Mouse (Mus musculus): Measurements from ENCODE around the gene Hcn3. TPM values are rescaled to one million over a fixed set of nuclear protein-coding genes. Genes with fewer than 3 reads are reported as not detected.

The Hcn3 gene
- polyA plus RNA-seq, 1 experiment from 2014 or later = 0.45 TPM

GRCm38 (mm10) chr3:89103291-89103595 lies 56.8 kb downstream of the Hcn3 start:
- H3K4me2 ChIP-seq (replicated peaks; ENCODE audit: low read depth) = no peak overlapping the region
- no peaks in the 10 kb centered on the region for H3K27me3 ChIP-seq (ENCODE audit: control insufficient read depth, insufficient read depth, low read length)
- WGBS = 43% methylated on average over 4 of the region's 4 CpGs
- TF ChIP-seq EP300 (optimal IDR thresholded peaks at IDR 0.05) (no peak), CTCF (IDR thresholded peaks at IDR 0.05; ENCODE audit: low read depth) (no peak)
- no peak overlapping the region for H3K4me3 ChIP-seq (ENCODE audit: low read depth, low read length)
- peak; percentile 43; the same call in 1 of the 2 replicates for ATAC-seq (ENCODE audit: low FRiP score, low TSS enrichment)
- peak; percentile 53 for DNase-seq (ENCODE audit: low spot score)
- no peaks in the 10 kb centered on the region for H3K9me3 ChIP-seq (ENCODE audit: control insufficient read depth, low read length)
- H3K9ac ChIP-seq (ENCODE audit: low read length) = no peak overlapping the region
- peaks cover 4% of the 10 kb centered on the region; the same call in 1 of the 2 replicates for H3K36me3 ChIP-seq (ENCODE audit: control insufficient read depth, insufficient read depth, low read length)
- H3K27ac ChIP-seq (replicated peaks) = peak overlapping the region; percentile 69
- H3K4me1 ChIP-seq (replicated peaks; ENCODE audit: control insufficient read depth, insufficient read depth) = peaks cover 2% of the 10 kb centered on the region; the same call in 1 of the 2 replicates

GRCm38 (mm10) chr3:89102495-89103290 lies 57.3 kb downstream of the Hcn3 start:
- DNase-seq (ENCODE audit: low spot score) (no peak), ATAC-seq (ENCODE audit: low FRiP score, low TSS enrichment) (no peak)
- WGBS = 48% methylated on average over 12 of the region's 12 CpGs
- H3K9me3 ChIP-seq (ENCODE audit: control insufficient read depth, low read length) = no peaks in the 10 kb centered on the region
- H3K36me3 ChIP-seq (ENCODE audit: control insufficient read depth, insufficient read depth, low read length) = peaks cover 7% of the 10 kb centered on the region; the same call in 1 of the 2 replicates
- no peaks in the 10 kb centered on the region for H3K27me3 ChIP-seq (ENCODE audit: control insufficient read depth, insufficient read depth, low read length)
- peak overlapping the region; percentile 60; the same call in 1 of the 2 replicates for H3K4me3 ChIP-seq (ENCODE audit: low read depth, low read length)
- peak overlapping the region; percentile 44 for H3K4me2 ChIP-seq (replicated peaks; ENCODE audit: low read depth)
- H3K4me1 ChIP-seq (replicated peaks; ENCODE audit: control insufficient read depth, insufficient read depth) = peaks cover 2% of the 10 kb centered on the region; the same call in 1 of the 2 replicates
- no peak for TF ChIP-seq CTCF (IDR thresholded peaks at IDR 0.05; ENCODE audit: low read depth)
- TF ChIP-seq EP300 (optimal IDR thresholded peaks at IDR 0.05) = no peak
- H3K27ac ChIP-seq (replicated peaks) = peak overlapping the region; percentile 69
- no peak overlapping the region for H3K9ac ChIP-seq (ENCODE audit: low read length)

- peak within 1 kb of the TSS; percentile 60 for H3K4me3 ChIP-seq (ENCODE audit: low read depth, low read length)
- H3K27ac ChIP-seq (replicated peaks) = peak within 1 kb of the TSS; percentile 69
- ATAC-seq (ENCODE audit: low FRiP score, low TSS enrichment) (peak; percentile 99), DNase-seq (ENCODE audit: low spot score) (peak; percentile 96)
- no peaks in the 10 kb centered on the region for H3K9me3 ChIP-seq (ENCODE audit: control insufficient read depth, low read length)
- H3K36me3 ChIP-seq (ENCODE audit: control insufficient read depth, insufficient read depth, low read length) = peaks cover 9% of the 10 kb centered on the region; the same call in 1 of the 2 replicates
- peak within 1 kb of the TSS; percentile 61 for H3K9ac ChIP-seq (ENCODE audit: low read length)
- no peaks in the 10 kb centered on the region for H3K27me3 ChIP-seq (ENCODE audit: control insufficient read depth, insufficient read depth, low read length)
- TF ChIP-seq CTCF (IDR thresholded peaks at IDR 0.05; ENCODE audit: low read depth) = peak; percentile 52
- TF ChIP-seq EP300 (optimal IDR thresholded peaks at IDR 0.05) = no peak
- under 1% methylated on average over 26 of the region's 26 CpGs for WGBS
- peaks cover 2% of the 10 kb centered on the region; the same call in 1 of the 2 replicates for H3K4me1 ChIP-seq (replicated peaks; ENCODE audit: control insufficient read depth, insufficient read depth)
- peak within 1 kb of the TSS; percentile 82 for H3K4me2 ChIP-seq (replicated peaks; ENCODE audit: low read depth)
These were observed 58.0 kb downstream of the Hcn3 start, which contains the start of gene Fdps for GRCm38 (mm10) chr3:89101812-89102494. TSS of gene Fdps (minus strand) at chr3:89101959.

GRCm38 (mm10) chr3:89101459-89101811 lies 58.6 kb downstream of the Hcn3 start:
- Histone ChIP-seq H3K4me2 (replicated peaks; ENCODE audit: low read depth) (peak overlapping the region; percentile 82), H3K9ac (ENCODE audit: low read length) (peak overlapping the region; percentile 61), H3K9me3 (ENCODE audit: control insufficient read depth, low read length) (no peaks in the 10 kb centered on the region), H3K4me1 (replicated peaks; ENCODE audit: control insufficient read depth, insufficient read depth) (peaks cover 2% of the 10 kb centered on the region; the same call in 1 of the 2 replicates), H3K36me3 (ENCODE audit: control insufficient read depth, insufficient read depth, low read length) (peaks cover 11% of the 10 kb centered on the region; the same call in 1 of the 2 replicates), H3K4me3 (ENCODE audit: low read depth, low read length) (peak overlapping the region; percentile 60), H3K27me3 (ENCODE audit: control insufficient read depth, insufficient read depth, low read length) (no peaks in the 10 kb centered on the region), H3K27ac (replicated peaks) (peak overlapping the region; percentile 37)
- DNase-seq (ENCODE audit: low spot score) (no peak), ATAC-seq (ENCODE audit: low FRiP score, low TSS enrichment) (no peak; the same call in 1 of the 2 replicates)
- no peak for TF ChIP-seq CTCF (IDR thresholded peaks at IDR 0.05; ENCODE audit: low read depth)
- TF ChIP-seq EP300 (optimal IDR thresholded peaks at IDR 0.05) = no peak
- under 1% methylated on average over 19 of the region's 19 CpGs for WGBS

GRCm38 (mm10) chr3:89100811-89101210 lies 59.2 kb downstream of the Hcn3 start, which contains the start of gene Gm43738:
TSS of gene Gm43738 (minus strand) at chr3:89101099.
- DNase-seq (ENCODE audit: low spot score) (no peak), ATAC-seq (ENCODE audit: low FRiP score, low TSS enrichment) (no peak)
- peak within 1 kb of the TSS; percentile 82 for H3K4me2 ChIP-seq (replicated peaks; ENCODE audit: low read depth)
- peak within 1 kb of the TSS; percentile 37 for H3K27ac ChIP-seq (replicated peaks)
- WGBS = 21% methylated on average over 7 of the region's 7 CpGs
- H3K9ac ChIP-seq (ENCODE audit: low read length) = peak within 1 kb of the TSS; percentile 61
- H3K27me3 ChIP-seq (ENCODE audit: control insufficient read depth, insufficient read depth, low read length) = no peaks in the 10 kb centered on the region
- H3K36me3 ChIP-seq (ENCODE audit: control insufficient read depth, insufficient read depth, low read length) = peaks cover 15% of the 10 kb centered on the region; the same call in 1 of the 2 replicates
- H3K4me3 ChIP-seq (ENCODE audit: low read depth, low read length) = peak within 1 kb of the TSS; percentile 60
- peaks cover 2% of the 10 kb centered on the region; the same call in 1 of the 2 replicates for H3K4me1 ChIP-seq (replicated peaks; ENCODE audit: control insufficient read depth, insufficient read depth)
- no peaks in the 10 kb centered on the region for H3K9me3 ChIP-seq (ENCODE audit: control insufficient read depth, low read length)
- no peak for TF ChIP-seq CTCF (IDR thresholded peaks at IDR 0.05; ENCODE audit: low read depth)
- TF ChIP-seq EP300 (optimal IDR thresholded peaks at IDR 0.05) = no peak

Other genes with a start within 250 kb of the Hcn3 start
- gene Msto1, start 246.2 kb downstream of the Hcn3 start, polyA plus RNA-seq (2015; fragmentation: Nextera tagmentation; extraction: Ambion mirVana) = 23.6 and 24.9 TPM in 2 replicates
- 8.6 and 9.2 TPM in 2 replicates for gene Ash1l, start 209.6 kb downstream of the Hcn3 start, polyA plus RNA-seq (2015; fragmentation: Nextera tagmentation; extraction: Ambion mirVana)
- 99.0 and 105 TPM in 2 replicates for gene Dap3, start 209.0 kb downstream of the Hcn3 start, polyA plus RNA-seq (2015; fragmentation: Nextera tagmentation; extraction: Ambion mirVana)
- gene Rusc1, start 66.9 kb downstream of the Hcn3 start, polyA plus RNA-seq (2015; fragmentation: Nextera tagmentation; extraction: Ambion mirVana) = 19.4 and 22.0 TPM in 2 replicates
- gene Gm43738, start 59.1 kb downstream of the Hcn3 start, polyA plus RNA-seq (2015; fragmentation: Nextera tagmentation; extraction: Ambion mirVana) = 0.17 TPM in 1 of 2 replicates, not detected in the other
- 372 and 379 TPM in 2 replicates for gene Fdps, start 58.2 kb downstream of the Hcn3 start, polyA plus RNA-seq (2015; fragmentation: Nextera tagmentation; extraction: Ambion mirVana)
- gene Pklr, start 24.1 kb downstream of the Hcn3 start, polyA plus RNA-seq (2015; fragmentation: Nextera tagmentation; extraction: Ambion mirVana) = 6.6 and 6.8 TPM in 2 replicates
- 10.2 and 11.3 TPM in 2 replicates for gene Clk2, start 4.6 kb upstream of the Hcn3 start, polyA plus RNA-seq (2015; fragmentation: Nextera tagmentation; extraction: Ambion mirVana)
- 65.4 and 66.3 TPM in 2 replicates for gene Scamp3, start 17.3 kb upstream of the Hcn3 start, polyA plus RNA-seq (2015; fragmentation: Nextera tagmentation; extraction: Ambion mirVana)
- gene Fam189b, start 22.9 kb upstream of the Hcn3 start, polyA plus RNA-seq (2015; fragmentation: Nextera tagmentation; extraction: Ambion mirVana) = 7.5 and 9.1 TPM in 2 replicates
- gene Gba, start 42.7 kb upstream of the Hcn3 start, polyA plus RNA-seq (2015; fragmentation: Nextera tagmentation; extraction: Ambion mirVana) = 98.5 and 112 TPM in 2 replicates
- gene Thbs3, start 55.0 kb upstream of the Hcn3 start, polyA plus RNA-seq (2015; fragmentation: Nextera tagmentation; extraction: Ambion mirVana) = 25.5 and 31.1 TPM in 2 replicates
- gene Mtx1, start 66.9 kb upstream of the Hcn3 start, polyA plus RNA-seq (2015; fragmentation: Nextera tagmentation; extraction: Ambion mirVana) = 129 and 133 TPM in 2 replicates
- 212 and 255 TPM in 2 replicates for gene Muc1, start 68.9 kb upstream of the Hcn3 start, polyA plus RNA-seq (2015; fragmentation: Nextera tagmentation; extraction: Ambion mirVana)
- 266 and 314 TPM in 2 replicates for gene Krtcap2, start 85.8 kb upstream of the Hcn3 start, polyA plus RNA-seq (2015; fragmentation: Nextera tagmentation; extraction: Ambion mirVana)
- gene Trim46, start 86.1 kb upstream of the Hcn3 start, polyA plus RNA-seq (2015; fragmentation: Nextera tagmentation; extraction: Ambion mirVana) = 2.7 and 3.3 TPM in 2 replicates
- 140 and 152 TPM in 2 replicates for gene Dpm3, start 99.2 kb upstream of the Hcn3 start, polyA plus RNA-seq (2015; fragmentation: Nextera tagmentation; extraction: Ambion mirVana)
- gene Slc50a1, start 110.4 kb upstream of the Hcn3 start, polyA plus RNA-seq (2015; fragmentation: Nextera tagmentation; extraction: Ambion mirVana) = 107 and 113 TPM in 2 replicates
- gene Efna1, start 120.9 kb upstream of the Hcn3 start, polyA plus RNA-seq (2015; fragmentation: Nextera tagmentation; extraction: Ambion mirVana) = 34.8 and 36.6 TPM in 2 replicates
- gene Efna3, start 162.8 kb upstream of the Hcn3 start, polyA plus RNA-seq (2015; fragmentation: Nextera tagmentation; extraction: Ambion mirVana) = 25.8 and 29.2 TPM in 2 replicates
- 8.9 and 11.7 TPM in 2 replicates for gene Efna4, start 177.8 kb upstream of the Hcn3 start, polyA plus RNA-seq (2015; fragmentation: Nextera tagmentation; extraction: Ambion mirVana)
- gene Adam15, start 189.8 kb upstream of the Hcn3 start, polyA plus RNA-seq (2015; fragmentation: Nextera tagmentation; extraction: Ambion mirVana) = 43.0 and 44.8 TPM in 2 replicates
- 0.33 and 0.41 TPM in 2 replicates for gene Dcst2, start 201.8 kb upstream of the Hcn3 start, polyA plus RNA-seq (2015; fragmentation: Nextera tagmentation; extraction: Ambion mirVana)
- 0.29 and 0.36 TPM in 2 replicates for gene Dcst1, start 205.1 kb upstream of the Hcn3 start, polyA plus RNA-seq (2015; fragmentation: Nextera tagmentation; extraction: Ambion mirVana)
- gene Zbtb7b, start 234.6 kb upstream of the Hcn3 start, polyA plus RNA-seq (2015; fragmentation: Nextera tagmentation; extraction: Ambion mirVana) = 7.9 and 9.1 TPM in 2 replicates
- not detected in 2 replicates for gene Lenep, start 242.6 kb upstream of the Hcn3 start, polyA plus RNA-seq (2015; fragmentation: Nextera tagmentation; extraction: Ambion mirVana)